Mouse (Mus musculus): ENCODE results near the gene Fkbp2.

DNA sequence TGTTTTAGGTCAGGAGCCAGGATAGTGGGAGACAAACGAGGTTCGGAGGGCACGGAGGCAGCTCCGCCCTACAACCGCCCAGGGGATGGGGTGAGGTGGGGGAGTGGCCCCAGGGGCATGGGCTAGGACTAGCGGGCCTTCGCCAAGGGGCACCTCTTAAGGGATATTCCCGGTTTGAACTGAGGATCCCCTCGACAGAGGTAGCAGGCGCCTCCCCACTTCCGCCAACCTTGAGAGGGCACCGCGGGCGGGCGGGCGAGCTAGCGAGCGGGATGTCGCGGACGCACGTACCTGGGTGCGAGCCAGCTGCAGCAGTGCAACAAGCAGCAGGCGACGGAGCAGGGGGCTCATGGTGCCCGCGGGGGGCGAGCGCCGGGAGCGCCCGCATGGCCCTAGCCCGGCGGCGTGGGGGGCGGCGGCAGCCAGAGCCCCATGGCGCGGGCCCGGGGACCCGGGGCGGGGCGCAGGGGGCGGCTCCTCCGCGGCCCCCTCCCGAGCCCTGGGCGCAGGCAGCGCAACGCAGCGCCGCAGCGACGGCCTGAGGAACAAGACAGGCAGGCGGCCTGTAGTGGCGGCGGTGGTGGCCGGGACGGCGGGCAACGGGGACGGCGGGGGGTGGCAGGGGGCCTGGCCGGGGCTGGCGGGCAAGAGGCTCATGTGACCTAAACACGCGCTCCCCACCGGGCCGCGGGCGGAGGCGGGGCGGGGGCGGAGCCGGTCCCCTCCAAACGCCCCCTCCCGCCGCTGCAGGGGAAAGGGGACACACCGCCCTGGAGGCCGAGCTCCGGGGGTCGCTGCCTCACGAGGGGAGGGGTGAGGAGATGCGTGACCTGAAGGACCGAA is 7.0 kb upstream of the Fkbp2 start, which contains the start of gene Vegfb:
- TF ChIP-seq CTCF (IDR thresholded peaks at IDR 0.05; ENCODE audit: low read depth) (no peak), EP300 (optimal IDR thresholded peaks at IDR 0.05) (no peak)
